Mouse (Mus musculus): ENCODE measurements around the gene Cphx3. TPM values are rescaled to one million over a fixed set of nuclear protein-coding genes. Genes with fewer than 3 reads are reported as not detected.

Gene Cphx3
- polyA plus RNA-seq, 1 experiment from 2014 or later, result not detected

Other genes starting within 250 kb of the Cphx3 start
- gene Anxa11, start 240.1 kb upstream of the Cphx3 start, polyA plus RNA-seq (2015; fragmentation: Nextera tagmentation; extraction: Ambion mirVana), result 2.3 and 15.9 TPM in 2 replicates
- gene Plac9a, start 179.2 kb upstream of the Cphx3 start, polyA plus RNA-seq (2015; fragmentation: Nextera tagmentation; extraction: Ambion mirVana), result not detected in 2 replicates
- gene Tmem254a, start 154.6 kb upstream of the Cphx3 start, polyA plus RNA-seq (2015; fragmentation: Nextera tagmentation; extraction: Ambion mirVana), result 4.5 and 6.5 TPM in 2 replicates
- gene Cphx1, start 144.0 kb upstream of the Cphx3 start, polyA plus RNA-seq (2015; fragmentation: Nextera tagmentation; extraction: Ambion mirVana), result not detected in 2 replicates
- gene Duxbl1, start 103.7 kb upstream of the Cphx3 start, polyA plus RNA-seq (2015; fragmentation: Nextera tagmentation; extraction: Ambion mirVana), result 1.9 and 2.2 TPM in 2 replicates
- gene Gm9780, start 39.6 kb upstream of the Cphx3 start, polyA plus RNA-seq (2015; fragmentation: Nextera tagmentation; extraction: Ambion mirVana), result 6.7 and 11.3 TPM in 2 replicates
- 26.7 and 28.3 TPM in 2 replicates for gene Tmem254c, start 14.9 kb upstream of the Cphx3 start, polyA plus RNA-seq (2015; fragmentation: Nextera tagmentation; extraction: Ambion mirVana)
- not detected in 2 replicates for gene Cphx2, start 781 bp upstream of the Cphx3 start, polyA plus RNA-seq (2015; fragmentation: Nextera tagmentation; extraction: Ambion mirVana)
- gene Duxbl2, start 36.1 kb downstream of the Cphx3 start, polyA plus RNA-seq (2015; fragmentation: Nextera tagmentation; extraction: Ambion mirVana), result not detected in 2 replicates
- gene Plac9b, start 100.2 kb downstream of the Cphx3 start, polyA plus RNA-seq (2015; fragmentation: Nextera tagmentation; extraction: Ambion mirVana), result 6.5 and 7.2 TPM in 2 replicates
- gene Tmem254b, start 124.7 kb downstream of the Cphx3 start, polyA plus RNA-seq (2015; fragmentation: Nextera tagmentation; extraction: Ambion mirVana), result 26.5 and 33.1 TPM in 2 replicates
- gene Duxbl3, start 175.7 kb downstream of the Cphx3 start, polyA plus RNA-seq (2015; fragmentation: Nextera tagmentation; extraction: Ambion mirVana), result 2.4 and 2.6 TPM in 2 replicates